Mouse (Mus musculus): Measurements from ENCODE around the gene Tbl3. TPM values are rescaled to one million over a fixed set of nuclear protein-coding genes. Genes with fewer than 3 reads are reported as not detected.

Tbl3 gene
- polyA plus RNA-seq (2016; fragmentation: Nextera tagmentation; extraction: Ambion mirVana) = 162 and 167 TPM in 2 replicates

GRCm38 (mm10) chr17:24706982-24707800, at the start of gene Tbl3:
TSS of gene Tbl3 (minus strand) at chr17:24707660.
- peak within 1 kb of the TSS; percentile 90 for H3K27ac ChIP-seq
- no peaks in the 10 kb centered on the region for H3K27me3 ChIP-seq (ENCODE audit: poor library complexity, severe bottlenecking)
- H3K36me3 ChIP-seq (replicated peaks) = peaks cover 36% of the 10 kb centered on the region
- peak; percentile 94 for DNase-seq (ENCODE audit: extremely low spot score, low spot score)
- peaks cover 19% of the 10 kb centered on the region for H3K4me1 ChIP-seq
- H3K9me3 ChIP-seq = no peaks in the 10 kb centered on the region
- peak within 1 kb of the TSS; percentile 92 for H3K4me3 ChIP-seq
- 5% methylated on average over 32 of the region's 32 CpGs for WGBS

GRCm38 (mm10) chr17:24752415-24753394, 45.2 kb upstream of the Tbl3 start, which contains the start of gene Hs3st6:
TSS of gene Hs3st6 (plus strand) at chr17:24752988.
- Histone ChIP-seq H3K27ac (0 out of 2 replicates have a peak within 1 kb of the TSS, but pooled peaks have one; percentile 51), H3K27me3 (ENCODE audit: poor library complexity, severe bottlenecking) (peaks cover 87% of the 10 kb centered on the region), H3K4me1 (peaks cover 22% of the 10 kb centered on the region), H3K4me3 (peak within 1 kb of the TSS; percentile 69), H3K36me3 (replicated peaks) (no peaks in the 10 kb centered on the region), H3K9me3 (no peaks in the 10 kb centered on the region)
- under 1% methylated on average over 80 of the region's 82 CpGs for WGBS
- DNase-seq (ENCODE audit: extremely low spot score, low spot score) = peak; percentile 69

- Histone ChIP-seq H3K4me1 (peaks cover 30% of the 10 kb centered on the region), H3K36me3 (replicated peaks) (no peaks in the 10 kb centered on the region), H3K27me3 (ENCODE audit: poor library complexity, severe bottlenecking) (peaks cover 88% of the 10 kb centered on the region), H3K9me3 (no peaks in the 10 kb centered on the region), H3K4me3 (peak overlapping the region; percentile 6; the same call in 1 of the 2 replicates), H3K27ac (no peak overlapping the region)
- WGBS = 26% methylated on average over 4 of the region's 4 CpGs
- no peak for DNase-seq (ENCODE audit: extremely low spot score, low spot score)
These were observed 44.1 kb upstream of the Tbl3 start for GRCm38 (mm10) chr17:24751528-24751927.

GRCm38 (mm10) chr17:24746986-24747385, 39.5 kb upstream of the Tbl3 start:
- 0 out of 2 replicates have a peak, but pooled peaks cover 2% of the 10 kb centered on the region for H3K36me3 ChIP-seq (replicated peaks)
- no peak overlapping the region for H3K27ac ChIP-seq
- peaks cover 48% of the 10 kb centered on the region for H3K27me3 ChIP-seq (ENCODE audit: poor library complexity, severe bottlenecking)
- H3K9me3 ChIP-seq = no peaks in the 10 kb centered on the region
- no peak overlapping the region for H3K4me3 ChIP-seq
- no peak for DNase-seq (ENCODE audit: extremely low spot score, low spot score)
- 47% methylated on average over 4 of the region's 4 CpGs for WGBS
- peaks cover 8% of the 10 kb centered on the region; the same call in 1 of the 2 replicates for H3K4me1 ChIP-seq

- Histone ChIP-seq H3K4me3 (no peak overlapping the region), H3K27me3 (ENCODE audit: poor library complexity, severe bottlenecking) (peaks cover 37% of the 10 kb centered on the region), H3K9me3 (no peaks in the 10 kb centered on the region), H3K27ac (no peak overlapping the region), H3K36me3 (replicated peaks) (0 out of 2 replicates have a peak, but pooled peaks cover 5% of the 10 kb centered on the region), H3K4me1 (peaks cover 8% of the 10 kb centered on the region; the same call in 1 of the 2 replicates)
- DNase-seq (ENCODE audit: extremely low spot score, low spot score) = peak; percentile 77
- WGBS = 23% methylated on average over 7 of the region's 7 CpGs
These were observed 38.4 kb upstream of the Tbl3 start for GRCm38 (mm10) chr17:24745526-24746497.

- H3K4me3 ChIP-seq = no peak overlapping the region
- DNase-seq (ENCODE audit: extremely low spot score, low spot score) = no peak
- WGBS = 73% methylated on average over 3 of the region's 3 CpGs
- H3K27me3 ChIP-seq (ENCODE audit: poor library complexity, severe bottlenecking) = peaks cover 24% of the 10 kb centered on the region
- 0 out of 2 replicates have a peak, but pooled peaks cover 5% of the 10 kb centered on the region for H3K36me3 ChIP-seq (replicated peaks)
- no peaks in the 10 kb centered on the region for H3K9me3 ChIP-seq
- H3K4me1 ChIP-seq = peaks cover 8% of the 10 kb centered on the region; the same call in 1 of the 2 replicates
- H3K27ac ChIP-seq = no peak overlapping the region
These were observed 36.9 kb upstream of the Tbl3 start for GRCm38 (mm10) chr17:24744381-24744780.

- no peak for DNase-seq (ENCODE audit: extremely low spot score, low spot score)
- H3K4me3 ChIP-seq = no peak overlapping the region
- no peak overlapping the region for H3K27ac ChIP-seq
- H3K4me1 ChIP-seq = peaks cover 8% of the 10 kb centered on the region; the same call in 1 of the 2 replicates
- H3K27me3 ChIP-seq (ENCODE audit: poor library complexity, severe bottlenecking) = peaks cover 19% of the 10 kb centered on the region
- WGBS = 80% methylated on average over 5 of the region's 5 CpGs
- no peaks in the 10 kb centered on the region for H3K9me3 ChIP-seq
- H3K36me3 ChIP-seq (replicated peaks) = 0 out of 2 replicates have a peak, but pooled peaks cover 5% of the 10 kb centered on the region
These were observed 36.4 kb upstream of the Tbl3 start for GRCm38 (mm10) chr17:24743896-24744295.

- Histone ChIP-seq H3K4me3 (no peak overlapping the region), H3K36me3 (replicated peaks) (0 out of 2 replicates have a peak, but pooled peaks cover 5% of the 10 kb centered on the region), H3K27me3 (ENCODE audit: poor library complexity, severe bottlenecking) (peaks cover 12% of the 10 kb centered on the region; the same call in 1 of the 2 replicates), H3K27ac (no peak overlapping the region), H3K4me1 (peaks cover 14% of the 10 kb centered on the region), H3K9me3 (no peaks in the 10 kb centered on the region)
- no peak for DNase-seq (ENCODE audit: extremely low spot score, low spot score)
- 82% methylated on average over 8 of the region's 8 CpGs for WGBS
These were observed 34.8 kb upstream of the Tbl3 start for GRCm38 (mm10) chr17:24742307-24742706.

GRCm38 (mm10) chr17:24739926-24740325, 32.5 kb upstream of the Tbl3 start:
- Histone ChIP-seq H3K9me3 (no peaks in the 10 kb centered on the region), H3K27me3 (ENCODE audit: poor library complexity, severe bottlenecking) (no peaks in the 10 kb centered on the region), H3K27ac (no peak overlapping the region), H3K4me3 (no peak overlapping the region), H3K4me1 (peaks cover 26% of the 10 kb centered on the region), H3K36me3 (replicated peaks) (0 out of 2 replicates have a peak, but pooled peaks cover 5% of the 10 kb centered on the region)
- DNase-seq (ENCODE audit: extremely low spot score, low spot score) = no peak
- WGBS = 87% methylated on average over 8 of the region's 8 CpGs

- WGBS = 87% methylated on average over 4 of the region's 4 CpGs
- H3K27ac ChIP-seq = no peak overlapping the region
- no peak for DNase-seq (ENCODE audit: extremely low spot score, low spot score)
- 0 out of 2 replicates have a peak, but pooled peaks cover 5% of the 10 kb centered on the region for H3K36me3 ChIP-seq (replicated peaks)
- no peak overlapping the region for H3K4me3 ChIP-seq
- no peaks in the 10 kb centered on the region for H3K9me3 ChIP-seq
- H3K27me3 ChIP-seq (ENCODE audit: poor library complexity, severe bottlenecking) = peaks cover 4% of the 10 kb centered on the region; the same call in 1 of the 2 replicates
- peaks cover 26% of the 10 kb centered on the region for H3K4me1 ChIP-seq
These were observed 30.8 kb upstream of the Tbl3 start for GRCm38 (mm10) chr17:24738238-24738637.

GRCm38 (mm10) chr17:24737135-24737810, 29.8 kb upstream of the Tbl3 start:
- no peak for DNase-seq (ENCODE audit: extremely low spot score, low spot score)
- Histone ChIP-seq H3K4me3 (peak overlapping the region; percentile 75), H3K27me3 (ENCODE audit: poor library complexity, severe bottlenecking) (peaks cover 10% of the 10 kb centered on the region; the same call in 1 of the 2 replicates), H3K9me3 (no peaks in the 10 kb centered on the region), H3K36me3 (replicated peaks) (0 out of 2 replicates have a peak, but pooled peaks cover 5% of the 10 kb centered on the region), H3K27ac (peak overlapping the region; percentile 83; the same call in 1 of the 2 replicates), H3K4me1 (peaks cover 26% of the 10 kb centered on the region)
- WGBS = 26% methylated on average over 8 of the region's 8 CpGs

Data from forebrain, embryonic 10.5 days (tissue).